Mouse (Mus musculus) embryonic facial prominence, embryonic 13.5 days (tissue): ENCODE results near the gene 4933414I15Rik. TPM values are rescaled to one million over a fixed set of nuclear protein-coding genes. Genes with fewer than 3 reads are reported as not detected.
A peak's percentile ranks its signal among the peaks of the same experiment; 100 is the strongest.

Source experiments
- ATAC-seq: fragments of 200-750 bp; cut with Nextera tagmentation; 2 replicates; pipeline ENCODE4 v1.8.0; 2017; ENCODE audit warnings: low read depth; ENCODE audit not compliant: insufficient number of reproducible peaks, insufficient read depth, low FRiP score, low TSS enrichment
- H3K27ac ChIP-seq: fragments of 300-500 bp; sonication (generic); 2 replicates; pipeline ENCODE4 v1.5.1; 2015; ENCODE audit warnings: moderate library complexity, mild to moderate bottlenecking, inconsistent platforms
- H3K27me3 ChIP-seq: fragments of 300-500 bp; sonication (generic); 2 replicates; pipeline ENCODE4 v1.6.1; 2015; ENCODE audit warnings: mild to moderate bottlenecking, inconsistent platforms
- H3K36me3 ChIP-seq: fragments of 300-500 bp; sonication (generic); 2 replicates; pipeline ENCODE4 v1.6.1; 2015; ENCODE audit warnings: mild to moderate bottlenecking, inconsistent platforms
- H3K4me1 ChIP-seq: fragments of 300-500 bp; sonication (generic); 2 replicates; pipeline ENCODE4 v1.6.1; 2015; ENCODE audit warnings: inconsistent platforms
- H3K4me2 ChIP-seq: fragments of 300-500 bp; sonication (generic); 2 replicates; pipeline ENCODE4 v1.6.1; 2015; ENCODE audit warnings: moderate library complexity, mild to moderate bottlenecking, inconsistent platforms
- H3K4me3 ChIP-seq: fragments of 300-500 bp; sonication (generic); 2 replicates; pipeline ENCODE4 v1.5.1; 2015; ENCODE audit warnings: mild to moderate bottlenecking, inconsistent platforms
- H3K9ac ChIP-seq: fragments of 300-500 bp; sonication (generic); 2 replicates; pipeline ENCODE4 v1.6.1; 2015; ENCODE audit warnings: mild to moderate bottlenecking, inconsistent platforms
- H3K9me3 ChIP-seq: fragments of 300-500 bp; sonication (generic); 2 replicates; pipeline ENCODE4 v1.6.1; 2016; ENCODE audit warnings: inconsistent platforms
- WGBS: fragments of 180-500 bp; shearing (Covaris S2); methylation state at CpG from one replicate; pipeline ENCODE4 v1.1.7; 2015; ENCODE audit warnings: mixed read lengths; 5-methylcytosine and 5-hydroxymethylcytosine counted together
- polyA plus RNA-seq: library from polyadenylated mRNA; unstranded; fragments of >200 nt; fragmentation: Nextera tagmentation; extraction: Ambion mirVana; gene quantifications from 2 replicates; pipeline ENCODE4 v1.2.1, GENCODE M21; 2015

Gene 4933414I15Rik
- polyA plus RNA-seq = not detected in 2 replicates

DNA sequence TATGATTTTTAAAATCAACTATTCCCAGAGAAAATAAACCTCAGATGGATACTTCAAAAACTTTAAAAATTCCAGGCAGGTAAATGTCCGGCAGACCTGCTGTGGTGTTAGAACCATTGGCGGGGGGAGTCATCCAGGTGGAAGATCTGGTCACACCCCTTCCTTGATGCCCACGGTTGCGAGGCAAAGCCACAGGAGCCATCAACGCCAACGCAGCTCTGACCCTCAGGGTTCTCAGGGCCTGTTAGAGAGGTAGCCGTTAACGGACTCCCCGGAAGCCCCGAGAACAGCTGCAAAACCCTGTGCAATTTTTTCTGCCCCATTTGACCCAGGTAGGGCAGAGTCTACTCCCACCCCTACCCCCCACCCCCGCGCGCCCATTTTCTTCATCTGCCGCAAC is at the start of gene 4933414I15Rik:
TSS of gene 4933414I15Rik (minus strand) at position 260 of the 400 bp plus-strand sequence.
- Histone ChIP-seq H3K4me2 (no peak within 1 kb of the TSS), H3K27me3 (no peaks in the 10 kb centered on the region), H3K4me1 (no peaks in the 10 kb centered on the region), H3K4me3 (no peak within 1 kb of the TSS), H3K27ac (no peak within 1 kb of the TSS), H3K9ac (no peak within 1 kb of the TSS), H3K36me3 (no peaks in the 10 kb centered on the region), H3K9me3 (no peaks in the 10 kb centered on the region)
- WGBS = 76% methylated on average over 14 of the region's 14 CpGs
- ATAC-seq = no peak

DNA sequence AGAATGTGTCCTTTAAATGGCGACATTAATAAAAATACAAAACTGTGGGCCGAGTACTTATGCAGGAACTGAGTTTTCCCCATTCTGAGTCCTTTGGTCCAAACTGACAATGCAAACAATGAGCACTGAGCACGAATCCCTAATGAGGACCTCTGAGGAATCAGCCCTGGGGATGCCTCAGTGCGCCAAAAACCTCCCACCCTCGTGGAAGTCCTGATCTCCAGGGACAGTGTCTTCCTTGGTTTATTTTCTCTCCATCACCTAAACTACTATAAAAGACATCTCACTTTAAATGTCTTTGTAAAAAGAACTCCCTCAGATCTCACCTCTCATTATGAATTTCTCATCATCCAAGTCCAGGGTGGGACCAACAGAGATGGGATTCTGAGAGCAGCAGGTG is 38.1 kb upstream of the 4933414I15Rik start, which contains the start of gene Olfr1377:
TSS of gene Olfr1377 (plus strand) at position 301 of the 400 bp plus-strand sequence.
- H3K4me3 ChIP-seq = no peak within 1 kb of the TSS
- no peak within 1 kb of the TSS for H3K9ac ChIP-seq
- H3K4me1 ChIP-seq = no peaks in the 10 kb centered on the region
- no peak within 1 kb of the TSS for H3K4me2 ChIP-seq
- 68% methylated on average over 5 of the region's 5 CpGs for WGBS
- no peaks in the 10 kb centered on the region for H3K36me3 ChIP-seq
- H3K27ac ChIP-seq = no peak within 1 kb of the TSS
- H3K27me3 ChIP-seq = no peaks in the 10 kb centered on the region
- no peaks in the 10 kb centered on the region for H3K9me3 ChIP-seq
- ATAC-seq = no peak

DNA sequence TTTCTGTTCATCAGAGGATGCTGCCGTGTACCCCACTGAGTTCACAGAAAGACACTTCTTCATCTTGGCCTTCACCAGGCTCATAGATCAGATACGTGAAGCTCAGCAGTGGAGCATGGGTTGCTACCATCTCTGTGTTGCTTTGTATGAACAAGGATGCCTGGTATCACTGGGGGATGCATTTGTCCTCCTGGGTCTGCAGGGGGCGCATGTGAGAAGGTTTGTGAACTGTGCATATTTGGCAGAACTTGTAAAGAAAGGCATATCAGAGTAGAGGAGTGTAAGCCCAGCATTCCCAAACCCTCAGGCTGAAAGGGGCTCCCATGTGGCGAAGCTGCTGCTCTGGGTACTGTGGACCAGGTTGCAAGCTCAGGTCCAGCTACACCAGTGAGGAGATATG is 33.7 kb upstream of the 4933414I15Rik start:
- H3K36me3 ChIP-seq = no peaks in the 10 kb centered on the region
- no peak overlapping the region for H3K9ac ChIP-seq
- 70% methylated on average over 4 of the region's 4 CpGs for WGBS
- H3K27ac ChIP-seq = no peak overlapping the region
- no peaks in the 10 kb centered on the region for H3K27me3 ChIP-seq
- no peak overlapping the region for H3K4me3 ChIP-seq
- no peak overlapping the region for H3K4me2 ChIP-seq
- ATAC-seq = no peak
- H3K9me3 ChIP-seq = no peaks in the 10 kb centered on the region
- H3K4me1 ChIP-seq = no peaks in the 10 kb centered on the region

DNA sequence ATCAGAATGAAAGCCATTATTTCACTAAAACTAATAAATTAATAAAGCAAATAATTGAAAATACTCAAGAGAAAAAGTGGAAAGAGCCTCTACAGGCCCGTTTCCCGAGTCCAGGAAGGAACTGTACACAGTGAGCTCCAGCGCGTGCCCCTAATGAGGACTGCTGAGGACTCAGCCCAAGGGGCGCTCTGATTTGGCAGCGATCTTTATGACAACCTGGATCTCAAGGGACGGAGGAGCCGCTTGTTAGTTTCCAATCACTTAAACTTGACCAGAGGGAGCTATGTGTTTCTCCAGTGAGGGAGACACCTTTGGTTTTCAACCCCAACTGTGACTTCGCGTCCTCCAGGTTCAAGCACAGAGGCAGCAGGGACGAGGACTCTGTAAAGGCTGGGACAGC is 22.7 kb upstream of the 4933414I15Rik start, which contains the start of gene Olfr1378:
TSS of gene Olfr1378 (plus strand) at position 301 of the 400 bp plus-strand sequence.
- Histone ChIP-seq H3K27me3 (no peaks in the 10 kb centered on the region), H3K27ac (no peak within 1 kb of the TSS), H3K4me2 (no peak within 1 kb of the TSS), H3K9ac (no peak within 1 kb of the TSS), H3K4me1 (no peaks in the 10 kb centered on the region), H3K9me3 (no peaks in the 10 kb centered on the region), H3K4me3 (no peak within 1 kb of the TSS), H3K36me3 (no peaks in the 10 kb centered on the region)
- WGBS = 87% methylated on average over 11 of the region's 11 CpGs
- no peak for ATAC-seq

DNA sequence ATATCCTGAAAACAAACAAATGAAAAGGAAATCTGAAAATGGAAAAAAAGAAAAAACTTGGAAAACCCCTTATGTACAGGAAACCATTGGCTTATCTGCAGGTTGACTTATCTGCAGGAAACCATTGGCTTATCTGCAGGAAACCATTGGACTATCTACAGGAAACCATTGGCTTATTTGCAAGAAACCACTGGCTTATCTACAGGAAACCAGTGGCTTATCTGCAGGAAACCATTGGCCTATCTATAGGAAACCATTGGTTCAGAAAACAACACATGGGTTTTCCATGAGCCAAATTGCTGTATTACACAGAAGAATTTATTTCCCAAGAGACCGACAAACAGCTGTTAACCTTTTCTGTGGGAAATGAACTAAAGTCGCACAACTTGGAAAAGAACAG is 21.3 kb upstream of the 4933414I15Rik start:
- WGBS = 77% methylated on average over 2 of the region's 2 CpGs
- Histone ChIP-seq H3K36me3 (no peaks in the 10 kb centered on the region), H3K27me3 (no peaks in the 10 kb centered on the region), H3K27ac (no peak overlapping the region), H3K4me1 (no peaks in the 10 kb centered on the region), H3K4me2 (no peak overlapping the region), H3K9ac (no peak overlapping the region), H3K4me3 (no peak overlapping the region), H3K9me3 (no peaks in the 10 kb centered on the region)
- ATAC-seq = no peak

DNA sequence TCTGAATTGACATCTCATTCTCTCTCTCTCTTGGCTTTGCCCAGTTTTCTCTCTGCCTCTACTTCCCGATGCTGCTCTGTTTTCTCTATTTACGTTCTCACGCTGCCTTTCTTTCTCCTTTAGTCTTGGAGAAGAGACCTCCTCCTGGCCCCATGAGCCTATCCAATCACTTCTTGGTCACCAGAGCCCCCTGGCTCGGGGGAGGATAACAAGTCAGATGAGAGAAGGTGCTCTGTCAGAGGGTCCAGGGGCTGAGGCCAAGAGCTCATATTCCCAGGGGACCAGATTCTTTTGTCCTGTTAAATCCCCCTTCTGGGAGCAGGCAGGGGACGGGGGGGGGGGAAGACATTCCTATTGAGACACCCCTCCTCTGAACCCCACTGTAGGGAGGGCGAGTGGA is 10.1 kb upstream of the 4933414I15Rik start, which contains the start of gene Prop1:
TSS of gene Prop1 (minus strand) at position 101 of the 400 bp plus-strand sequence.
- H3K4me3 ChIP-seq = no peak within 1 kb of the TSS
- no peaks in the 10 kb centered on the region for H3K9me3 ChIP-seq
- 65% methylated on average over 6 of the region's 6 CpGs for WGBS
- no peak within 1 kb of the TSS for H3K4me2 ChIP-seq
- no peaks in the 10 kb centered on the region for H3K27me3 ChIP-seq
- H3K4me1 ChIP-seq = 0 out of 2 replicates have a peak, but pooled peaks cover 2% of the 10 kb centered on the region
- H3K27ac ChIP-seq = no peak within 1 kb of the TSS
- no peak within 1 kb of the TSS for H3K9ac ChIP-seq
- no peak for ATAC-seq
- no peaks in the 10 kb centered on the region for H3K36me3 ChIP-seq

DNA sequence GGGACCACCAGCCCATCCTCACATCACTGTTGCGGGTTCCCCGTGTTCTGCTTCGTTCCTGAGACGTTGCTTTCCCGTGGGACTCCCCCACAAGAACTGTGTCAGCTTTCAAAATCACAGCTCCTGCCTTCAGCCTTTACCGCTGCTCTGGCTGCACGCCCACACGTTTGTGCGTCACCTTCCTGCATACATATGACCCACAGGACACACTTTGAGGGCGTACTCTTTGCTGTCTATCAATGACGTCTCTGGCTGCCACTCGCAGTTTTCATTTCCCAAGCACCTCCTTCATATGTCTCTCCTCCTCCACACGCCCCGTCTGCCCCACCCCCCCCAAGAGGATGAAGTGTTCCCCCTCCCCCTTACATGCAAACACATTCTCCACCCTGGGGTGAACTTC is 8.7 kb upstream of the 4933414I15Rik start:
- no peak overlapping the region for H3K9ac ChIP-seq
- no peaks in the 10 kb centered on the region for H3K27me3 ChIP-seq
- H3K27ac ChIP-seq = no peak overlapping the region
- no peaks in the 10 kb centered on the region for H3K36me3 ChIP-seq
- 0 out of 2 replicates have a peak, but pooled peaks cover 2% of the 10 kb centered on the region for H3K4me1 ChIP-seq
- WGBS = 69% methylated on average over 14 of the region's 14 CpGs
- H3K4me3 ChIP-seq = no peak overlapping the region
- no peak overlapping the region for H3K4me2 ChIP-seq
- ATAC-seq = no peak
- H3K9me3 ChIP-seq = no peaks in the 10 kb centered on the region

DNA sequence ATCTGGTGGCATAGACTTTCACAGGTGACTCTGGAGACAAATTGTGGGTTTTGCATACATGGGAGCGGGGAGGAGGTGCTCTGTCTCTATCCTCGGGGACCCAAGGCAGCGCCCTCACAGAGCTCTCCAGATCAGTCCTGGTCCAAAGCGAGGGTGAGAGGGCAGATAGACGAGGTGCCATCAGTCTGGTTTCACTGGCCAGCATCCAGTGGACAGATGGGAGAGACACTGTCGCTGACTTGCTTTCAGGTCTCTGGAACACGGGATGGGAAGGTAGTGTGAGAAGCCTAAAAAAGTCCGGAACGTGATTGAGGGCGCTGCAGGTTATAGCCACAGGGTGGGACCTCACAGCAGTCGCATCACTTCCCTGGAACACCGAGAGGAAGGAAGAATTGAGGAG is 1.2 kb downstream of the 4933414I15Rik start:
- Histone ChIP-seq H3K9ac (no peak overlapping the region), H3K27me3 (no peaks in the 10 kb centered on the region), H3K27ac (no peak overlapping the region), H3K4me1 (no peaks in the 10 kb centered on the region), H3K9me3 (no peaks in the 10 kb centered on the region), H3K4me2 (no peak overlapping the region), H3K4me3 (no peak overlapping the region), H3K36me3 (no peaks in the 10 kb centered on the region)
- WGBS = 69% methylated on average over 12 of the region's 12 CpGs
- no peak for ATAC-seq

DNA sequence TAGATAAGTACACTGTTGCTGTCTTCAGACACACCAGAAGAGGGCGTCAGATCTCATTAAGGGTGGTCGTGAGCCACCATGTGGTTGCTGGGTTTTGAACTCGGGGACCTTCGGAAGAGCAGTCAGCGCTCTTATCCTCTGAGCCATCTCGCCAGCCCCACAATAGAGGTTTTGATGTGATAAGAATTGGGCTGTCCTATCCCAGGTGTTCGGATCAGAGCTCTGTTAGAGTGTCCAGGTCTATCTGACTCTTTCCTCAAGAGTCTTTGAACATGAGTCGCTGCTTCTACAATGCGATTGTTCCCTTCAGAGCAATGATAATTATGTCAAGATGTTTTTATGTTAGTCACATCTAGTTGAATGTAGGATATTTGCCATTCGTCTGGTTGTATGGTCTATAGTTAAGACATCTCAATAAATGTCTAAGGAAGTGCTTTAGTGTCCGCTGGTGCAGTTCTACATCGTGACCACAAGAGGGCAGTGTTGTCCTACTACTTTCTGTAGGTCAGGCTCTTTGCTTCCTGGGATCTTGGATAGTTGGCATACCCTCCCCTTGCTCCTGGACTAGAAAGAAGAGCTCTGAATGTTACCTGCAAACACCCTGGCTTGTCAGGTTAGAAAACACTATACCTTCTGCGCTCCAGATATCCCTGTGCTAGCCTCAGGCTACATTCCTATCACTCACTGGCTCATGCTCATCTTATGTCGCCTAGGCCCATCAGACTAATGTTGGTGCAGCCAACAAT is 3.8 kb downstream of the 4933414I15Rik start:
- H3K36me3 ChIP-seq = no peaks in the 10 kb centered on the region
- no peak for ATAC-seq
- no peaks in the 10 kb centered on the region for H3K9me3 ChIP-seq
- H3K27ac ChIP-seq = no peak overlapping the region
- no peaks in the 10 kb centered on the region for H3K4me1 ChIP-seq
- H3K27me3 ChIP-seq = no peaks in the 10 kb centered on the region
- H3K9ac ChIP-seq = no peak overlapping the region
- no peak overlapping the region for H3K4me3 ChIP-seq
- 37% methylated on average over 14 of the region's 14 CpGs for WGBS
- H3K4me2 ChIP-seq = no peak overlapping the region

DNA sequence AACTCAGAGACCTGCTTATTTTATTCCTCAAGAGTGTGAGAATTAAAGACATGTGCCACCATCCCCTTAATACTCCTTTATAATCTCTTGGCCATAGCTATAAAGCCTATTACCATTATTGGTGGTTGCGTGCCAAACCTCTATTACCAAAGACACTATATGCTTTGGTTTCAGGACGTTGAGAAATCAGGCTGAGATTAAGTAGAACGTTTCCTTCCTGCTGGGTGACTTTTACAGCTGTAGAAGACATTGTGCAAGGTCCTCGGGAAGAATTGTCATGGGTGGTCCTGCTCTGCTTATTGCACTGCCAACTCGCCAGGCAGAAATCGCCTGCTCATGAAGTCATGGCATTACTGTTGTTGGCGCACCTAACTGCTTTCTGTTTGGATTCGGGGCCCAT is 5.1 kb downstream of the 4933414I15Rik start:
- Histone ChIP-seq H3K4me3 (no peak overlapping the region), H3K4me2 (no peak overlapping the region), H3K27ac (no peak overlapping the region), H3K9me3 (no peaks in the 10 kb centered on the region), H3K36me3 (no peaks in the 10 kb centered on the region), H3K27me3 (no peaks in the 10 kb centered on the region), H3K4me1 (no peaks in the 10 kb centered on the region), H3K9ac (no peak overlapping the region)
- no peak for ATAC-seq
- 81% methylated on average over 8 of the region's 8 CpGs for WGBS

DNA sequence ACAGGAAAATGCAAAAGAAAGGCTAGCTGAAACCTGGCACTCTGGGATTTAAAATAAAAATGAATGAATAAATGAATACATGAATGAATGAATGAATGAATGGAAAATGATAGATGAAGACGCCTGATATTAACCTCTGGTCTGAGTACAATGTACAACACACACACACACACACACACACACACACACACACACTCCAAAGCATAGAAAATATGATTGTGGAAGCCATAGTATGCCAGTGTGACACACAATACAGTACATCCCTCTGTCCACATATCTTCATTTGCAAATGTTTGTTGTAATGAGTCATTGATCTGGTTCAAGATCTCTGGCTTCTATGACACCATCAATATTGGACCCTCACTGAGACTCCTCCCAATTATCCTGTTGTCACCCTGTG is 11.5 kb downstream of the 4933414I15Rik start:
- no peak for ATAC-seq
- Histone ChIP-seq H3K9me3 (no peaks in the 10 kb centered on the region), H3K27me3 (peaks cover 13% of the 10 kb centered on the region), H3K36me3 (no peaks in the 10 kb centered on the region), H3K9ac (no peak overlapping the region), H3K4me3 (peak overlapping the region; percentile 65; the same call in 1 of the 2 replicates), H3K4me1 (peaks cover 10% of the 10 kb centered on the region), H3K27ac (no peak overlapping the region), H3K4me2 (peak overlapping the region; percentile 79)
- WGBS = 88% methylated on average over 1 of the region's 1 CpGs

DNA sequence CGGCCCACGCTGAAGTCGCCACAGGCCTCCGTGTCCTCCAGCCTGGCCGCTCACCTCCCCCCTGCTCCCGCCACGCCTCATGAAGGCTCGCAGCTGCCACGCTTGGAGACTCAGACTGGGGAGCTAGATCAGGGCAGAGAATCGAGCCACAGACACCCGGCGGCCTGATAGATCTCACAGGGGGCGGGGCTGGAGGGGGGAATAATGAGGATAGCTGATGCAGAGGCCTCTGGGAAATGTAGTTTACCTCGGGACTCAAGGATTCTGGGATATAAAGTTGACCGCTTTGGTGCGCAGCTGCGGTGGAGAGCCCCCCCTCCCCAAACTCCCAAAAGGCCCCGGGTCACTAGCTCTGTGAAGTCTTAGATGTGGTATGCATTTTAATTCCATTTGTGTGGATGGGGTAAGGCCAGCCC is 12.1 kb downstream of the 4933414I15Rik start, which contains the start of gene Zfp354b:
TSS of gene Zfp354b (minus strand) at position 183 of the 416 bp plus-strand sequence.
- H3K9ac ChIP-seq = peak within 1 kb of the TSS; percentile 81
- peak within 1 kb of the TSS; percentile 65 for H3K4me3 ChIP-seq
- no peaks in the 10 kb centered on the region for H3K9me3 ChIP-seq
- ATAC-seq = peak; percentile 86
- WGBS = under 1% methylated on average over 18 of the region's 18 CpGs
- peak within 1 kb of the TSS; percentile 79 for H3K4me2 ChIP-seq
- peaks cover 10% of the 10 kb centered on the region for H3K4me1 ChIP-seq
- H3K27me3 ChIP-seq = peaks cover 13% of the 10 kb centered on the region
- H3K27ac ChIP-seq = no peak within 1 kb of the TSS
- no peaks in the 10 kb centered on the region for H3K36me3 ChIP-seq
